Mouse (Mus musculus): ENCODE measurements around the gene Fmnl1.

The Fmnl1 gene

GRCm38 (mm10) chr11:103170494-103171285 lies at the start of gene Fmnl1:
TSS of gene Fmnl1 (plus strand) at chr11:103171107.
- DNase-seq (ENCODE audit: low spot score in 2 of 2): no peak

GRCm38 (mm10) chr11:103131701-103132575 lies 39.0 kb upstream of the Fmnl1 start, which contains the start of gene Hexim2:
TSS of gene Hexim2 (plus strand) at chr11:103132429.
- DNase-seq (ENCODE audit: low spot score in 2 of 2): peak in 1 of 2 experiments; percentile 60

DNA sequence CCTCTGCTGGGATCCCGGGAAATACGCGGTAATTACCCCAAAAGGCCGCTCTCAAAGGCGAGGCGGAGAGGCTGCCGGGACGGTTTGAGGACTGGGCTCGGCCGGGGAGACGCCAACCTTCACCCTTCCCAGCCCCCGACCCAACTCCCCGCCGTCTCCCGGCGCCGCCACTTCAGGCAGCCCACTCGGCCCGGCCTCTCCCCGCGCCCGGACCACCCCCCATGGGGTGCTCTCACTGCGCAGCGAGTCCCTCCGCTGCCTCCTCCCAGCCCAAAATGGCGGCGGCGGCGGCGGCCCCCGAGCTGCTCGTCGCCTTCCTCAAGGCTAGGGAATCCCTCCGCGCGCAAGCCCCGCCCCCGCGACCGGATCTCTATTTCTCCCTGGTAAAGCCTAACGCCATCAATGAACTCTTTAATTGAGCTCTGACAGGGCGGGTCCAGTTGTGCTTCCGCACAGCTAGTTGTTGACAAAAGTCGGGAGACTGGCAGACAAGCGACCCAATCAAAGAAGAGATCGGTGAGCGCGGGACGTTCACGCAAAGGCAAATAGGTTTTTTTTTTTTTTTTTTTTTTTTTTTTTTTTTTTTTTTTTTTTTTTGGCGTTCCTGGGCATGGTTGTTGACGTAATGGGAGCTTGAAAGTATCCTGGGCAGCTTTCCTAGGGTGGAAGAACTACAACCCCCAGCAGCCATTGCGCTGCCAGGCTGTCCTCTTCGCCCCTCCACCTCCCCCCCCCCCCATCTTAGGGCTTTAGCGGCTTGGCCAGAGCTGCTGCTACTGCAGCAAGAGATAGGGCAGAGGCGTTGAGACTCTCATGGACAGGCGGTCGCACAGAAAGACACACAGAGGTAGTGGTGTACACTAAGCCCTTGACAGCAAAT lies 38.1 kb upstream of the Fmnl1 start:
- DNase-seq (ENCODE audit: low spot score in 2 of 2): peak; percentile 100

DNA sequence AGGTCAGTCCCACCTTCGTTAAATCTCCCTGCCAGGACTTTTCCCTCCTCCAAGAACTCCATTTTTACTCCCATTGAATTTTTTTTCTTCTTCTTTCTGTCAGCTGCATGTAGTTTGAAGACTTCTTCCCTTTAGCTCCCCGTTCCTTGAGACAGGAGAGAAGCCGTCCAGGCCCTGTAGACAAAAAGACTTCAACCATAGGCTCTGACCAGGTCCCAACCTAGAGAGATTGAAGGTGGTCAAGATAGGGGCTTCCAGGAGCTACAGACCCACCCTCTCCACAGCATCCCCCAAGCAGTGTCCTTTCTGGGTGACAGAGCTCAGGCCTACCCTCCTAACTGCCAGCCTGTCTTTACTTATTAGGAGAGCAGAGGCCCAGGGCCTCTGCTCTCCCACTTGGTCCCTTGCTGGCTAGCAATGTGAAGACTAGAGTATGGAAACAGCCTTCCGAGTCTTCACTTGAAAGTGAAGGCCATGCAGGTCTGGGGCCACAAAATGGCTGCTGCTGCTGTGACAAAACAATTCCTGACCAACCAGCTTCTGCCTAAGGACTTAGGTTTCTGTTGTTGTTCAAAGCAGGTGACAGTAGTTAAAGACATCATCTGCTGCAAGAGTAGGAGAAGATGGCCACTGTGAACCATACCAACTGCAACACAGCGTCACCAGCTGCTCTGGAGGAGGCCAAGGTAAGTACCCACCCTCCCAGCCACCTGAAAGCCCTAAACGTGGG lies 37.3 kb upstream of the Fmnl1 start:
- no peak for DNase-seq (ENCODE audit: low spot score in 2 of 2)

DNA sequence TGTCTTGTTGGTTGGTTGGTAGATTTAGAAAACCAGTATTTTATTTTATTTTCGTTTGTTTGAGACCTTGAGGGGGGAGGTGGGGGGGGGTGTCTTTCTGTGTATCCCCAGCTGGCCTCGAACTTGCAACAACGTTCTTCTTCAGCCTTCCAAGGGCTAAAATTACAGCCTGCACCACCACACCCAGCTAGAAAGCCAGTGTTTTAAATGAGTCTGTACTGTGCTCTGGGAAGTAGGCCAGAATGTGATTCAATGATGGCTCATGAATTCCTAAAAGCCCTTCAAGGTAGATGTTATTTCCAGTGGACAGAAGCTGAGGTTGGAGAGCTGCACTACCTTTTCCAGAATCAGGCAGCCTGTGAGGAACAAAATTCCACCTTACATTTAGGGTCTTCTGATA lies 36.7 kb upstream of the Fmnl1 start:
- DNase-seq (ENCODE audit: low spot score in 2 of 2): no peak

GRCm38 (mm10) chr11:103136039-103136577 lies 34.8 kb upstream of the Fmnl1 start:
- DNase-seq (ENCODE audit: low spot score in 2 of 2): no peak

DNA sequence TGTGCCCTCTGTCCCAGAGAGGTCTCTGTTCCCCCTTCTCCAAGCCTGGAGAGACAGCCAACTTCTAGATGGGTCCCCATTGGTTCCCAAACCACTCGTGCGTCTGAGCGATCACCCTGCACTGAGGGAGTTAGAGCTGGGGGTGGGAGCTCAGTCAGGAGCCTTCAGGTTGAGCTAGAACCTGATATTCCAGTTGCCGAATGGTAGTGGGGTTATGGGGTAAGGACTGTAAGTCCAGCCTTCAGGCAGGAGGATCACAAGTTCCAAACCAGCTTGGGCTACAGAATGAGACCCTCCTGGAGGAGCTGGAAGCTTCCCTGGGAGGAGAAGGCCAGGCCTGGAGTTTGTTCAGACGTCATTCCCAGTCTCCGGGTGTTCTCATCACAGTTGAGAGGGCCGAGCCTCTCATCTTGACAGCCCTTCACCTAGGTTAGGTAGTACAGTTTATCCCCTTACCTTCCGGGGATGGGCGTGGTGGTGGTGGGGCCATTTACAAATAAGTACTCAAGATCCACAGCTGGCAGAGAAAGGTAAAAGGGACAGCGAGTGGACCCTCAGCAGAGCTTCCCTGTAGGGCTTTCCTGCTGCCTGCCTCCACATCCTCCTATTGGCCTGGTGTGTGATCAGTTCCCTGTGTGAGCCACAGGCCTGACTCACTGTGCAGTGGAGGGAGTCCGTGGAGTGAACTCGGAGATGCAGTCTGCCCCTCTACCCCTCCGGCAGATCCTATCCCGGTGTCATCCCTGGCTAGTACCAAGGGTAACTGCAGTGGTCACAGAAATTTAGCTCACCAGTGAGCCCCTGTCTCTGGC lies 30.8 kb upstream of the Fmnl1 start:
- no peak for DNase-seq (ENCODE audit: low spot score in 2 of 2)

- DNase-seq (ENCODE audit: low spot score in 2 of 2): no peak
Observed at GRCm38 (mm10) chr11:103140763-103141100, 30.2 kb upstream of the Fmnl1 start.

DNA sequence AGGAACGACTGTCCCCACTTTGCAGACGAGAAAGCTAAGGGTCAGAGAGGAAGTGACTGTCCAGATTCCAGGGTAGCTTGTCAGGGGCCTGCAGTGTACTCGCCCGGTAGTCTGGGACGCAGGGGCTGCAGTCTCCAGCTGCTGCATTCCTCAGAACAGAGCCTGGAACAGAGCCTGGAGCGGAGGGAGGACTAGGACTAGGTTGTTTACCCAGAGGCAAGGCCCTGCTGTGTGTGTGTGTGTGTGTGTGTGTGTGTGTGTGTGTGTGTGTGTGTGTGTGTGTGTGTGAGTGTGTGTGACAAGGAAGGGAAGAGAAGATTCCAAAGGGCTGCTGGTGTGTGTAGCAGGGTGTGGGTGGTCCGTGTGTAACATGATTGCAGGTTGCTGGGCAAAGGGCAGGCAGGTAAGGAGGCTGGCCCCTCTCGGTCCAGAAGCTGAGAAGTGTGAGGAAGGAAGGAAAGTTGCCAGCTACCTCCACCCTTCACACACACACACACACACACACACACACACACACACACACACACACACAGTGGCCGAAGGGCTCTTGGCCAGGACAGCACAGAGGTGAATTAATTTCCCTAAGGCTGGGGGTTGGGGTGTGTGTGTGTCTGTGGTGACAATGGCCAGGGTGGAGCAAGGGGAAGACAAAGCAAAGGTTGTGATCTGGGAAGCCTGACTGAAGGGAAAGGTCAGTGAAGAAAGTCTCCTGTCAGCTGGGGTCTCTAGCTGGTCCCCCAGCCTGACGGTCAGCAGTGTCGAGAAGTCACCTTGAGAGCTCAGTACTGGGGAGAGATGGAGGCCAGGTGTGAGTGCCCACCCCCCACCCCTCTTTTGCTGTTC lies 29.6 kb upstream of the Fmnl1 start:
- DNase-seq (ENCODE audit: low spot score in 2 of 2): no peak

DNA sequence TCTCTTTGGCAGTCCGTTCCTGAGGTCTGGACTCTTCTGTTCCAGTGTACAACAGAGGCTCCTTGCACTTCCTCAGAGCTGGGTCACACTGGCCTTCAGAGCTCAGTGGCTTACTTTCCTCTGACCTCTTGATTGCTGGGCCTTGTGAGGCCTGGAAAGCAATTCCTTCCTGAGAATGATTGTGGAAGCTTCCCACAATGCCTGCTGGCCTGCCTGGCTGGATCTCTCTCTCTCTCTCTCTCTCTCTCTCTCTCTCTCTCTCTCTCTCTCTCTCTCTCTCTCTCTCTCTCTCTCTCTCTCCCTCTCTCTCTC lies 29.0 kb upstream of the Fmnl1 start:
- no peak for DNase-seq (ENCODE audit: low spot score in 2 of 2)

GRCm38 (mm10) chr11:103142441-103143182 lies 28.3 kb upstream of the Fmnl1 start:
- DNase-seq (ENCODE audit: low spot score in 2 of 2): peak; percentile 78 to 87

DNA sequence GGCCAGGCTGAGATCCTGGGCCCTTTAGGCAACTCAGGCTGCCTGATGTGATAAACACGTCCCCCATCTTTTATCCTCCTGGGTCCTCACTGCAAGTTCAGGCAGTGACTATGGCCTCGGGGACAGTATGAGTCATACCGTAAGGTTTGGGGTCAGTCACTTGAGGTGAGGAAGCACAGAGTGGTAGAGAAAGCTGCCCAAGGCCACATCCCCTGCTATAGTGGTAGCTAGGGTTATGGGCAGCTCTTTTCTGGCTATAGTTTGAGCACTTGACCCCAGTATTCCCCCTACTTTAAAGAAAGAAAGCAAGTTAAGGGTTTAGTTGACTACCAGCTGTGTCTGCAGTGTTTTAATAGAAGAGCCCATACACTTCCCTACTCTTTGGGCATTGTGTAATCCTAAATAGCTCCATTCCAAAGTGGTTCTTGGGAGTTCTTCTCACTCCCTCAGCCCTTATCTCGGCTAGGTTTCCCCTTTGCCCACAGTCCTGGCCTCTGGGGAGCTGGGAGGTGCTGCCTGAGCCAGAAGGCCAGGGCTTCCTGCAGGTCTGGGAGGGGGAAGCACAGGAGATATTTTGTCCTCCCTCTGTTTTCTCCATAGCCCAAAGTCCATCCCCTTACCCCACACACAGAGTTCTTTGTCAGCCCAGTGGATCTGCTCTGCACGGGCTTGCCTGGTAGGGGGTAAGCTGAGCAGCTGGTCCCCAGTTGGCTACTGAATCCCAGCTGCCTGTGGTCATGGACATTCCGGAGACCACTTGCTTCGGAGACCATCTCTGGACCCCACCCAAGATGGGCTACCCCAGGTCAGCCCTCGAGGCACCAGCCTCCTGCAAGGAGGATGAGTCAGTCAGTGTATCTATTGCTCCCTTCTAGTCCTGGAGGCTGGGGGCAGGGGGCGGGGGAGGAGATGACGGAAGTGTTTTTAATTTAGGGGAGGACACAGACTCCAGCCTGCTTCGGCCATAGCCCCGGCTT lies 26.3 kb upstream of the Fmnl1 start:
- no peak for DNase-seq (ENCODE audit: low spot score in 2 of 2)

- no peak for DNase-seq (ENCODE audit: low spot score in 2 of 2)
Observed at GRCm38 (mm10) chr11:103146386-103146785, 24.5 kb upstream of the Fmnl1 start.

GRCm38 (mm10) chr11:103147766-103148165 lies 23.1 kb upstream of the Fmnl1 start:
- DNase-seq (ENCODE audit: low spot score in 2 of 2): no peak

- no peak for DNase-seq (ENCODE audit: low spot score in 2 of 2)
Observed at GRCm38 (mm10) chr11:103149771-103150170, 21.1 kb upstream of the Fmnl1 start.

- DNase-seq (ENCODE audit: low spot score in 2 of 2): peak; percentile 79 to 91
Observed at GRCm38 (mm10) chr11:103158621-103159478, 12.1 kb upstream of the Fmnl1 start.

All from frontal cortex, postnatal 14 days (tissue).